Mouse (Mus musculus): Measurements from ENCODE around the gene Mdn1.

Gene Mdn1

DNA sequence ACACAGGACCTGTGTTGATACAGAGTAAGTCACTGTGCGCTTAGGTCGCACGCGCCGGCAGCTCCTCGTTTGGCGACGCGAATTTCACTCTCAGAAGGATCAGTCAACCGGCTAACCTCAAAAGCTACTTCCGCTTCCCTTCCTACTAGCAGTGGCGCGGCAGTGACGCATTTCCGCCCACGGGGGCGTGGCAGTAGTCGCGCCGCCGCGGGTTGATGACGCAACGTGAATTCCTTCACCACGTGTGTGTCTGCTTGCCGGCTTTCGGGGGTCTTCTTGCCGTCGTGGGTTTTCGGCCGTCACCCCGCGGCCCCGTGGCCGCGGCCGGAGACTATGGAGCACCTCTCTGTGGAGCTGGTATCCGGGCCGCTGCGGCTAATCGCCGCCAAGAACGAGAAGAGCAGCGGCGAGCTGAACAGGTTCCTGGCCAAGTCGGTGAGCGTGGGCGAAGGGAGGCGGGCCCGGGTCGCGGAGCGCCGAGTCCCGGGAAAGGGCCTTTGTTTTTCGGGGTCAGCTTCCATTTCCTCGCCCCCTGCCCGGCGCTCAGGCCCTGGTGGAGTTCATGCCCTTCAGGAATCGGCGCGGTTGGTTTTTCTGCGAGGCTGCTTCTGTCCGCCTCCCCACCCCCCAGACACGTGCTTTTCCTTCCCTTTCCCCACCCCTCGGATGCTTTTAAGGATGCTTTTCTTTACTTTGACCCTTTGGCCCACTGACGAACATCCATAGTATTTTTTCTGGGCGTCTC lies at the start of gene Mdn1:
Gene Mdn1, plus strand, starts transcription at position 202 of the 745 bp plus-strand sequence.
- DNase-seq = peak; percentile 97

DNA sequence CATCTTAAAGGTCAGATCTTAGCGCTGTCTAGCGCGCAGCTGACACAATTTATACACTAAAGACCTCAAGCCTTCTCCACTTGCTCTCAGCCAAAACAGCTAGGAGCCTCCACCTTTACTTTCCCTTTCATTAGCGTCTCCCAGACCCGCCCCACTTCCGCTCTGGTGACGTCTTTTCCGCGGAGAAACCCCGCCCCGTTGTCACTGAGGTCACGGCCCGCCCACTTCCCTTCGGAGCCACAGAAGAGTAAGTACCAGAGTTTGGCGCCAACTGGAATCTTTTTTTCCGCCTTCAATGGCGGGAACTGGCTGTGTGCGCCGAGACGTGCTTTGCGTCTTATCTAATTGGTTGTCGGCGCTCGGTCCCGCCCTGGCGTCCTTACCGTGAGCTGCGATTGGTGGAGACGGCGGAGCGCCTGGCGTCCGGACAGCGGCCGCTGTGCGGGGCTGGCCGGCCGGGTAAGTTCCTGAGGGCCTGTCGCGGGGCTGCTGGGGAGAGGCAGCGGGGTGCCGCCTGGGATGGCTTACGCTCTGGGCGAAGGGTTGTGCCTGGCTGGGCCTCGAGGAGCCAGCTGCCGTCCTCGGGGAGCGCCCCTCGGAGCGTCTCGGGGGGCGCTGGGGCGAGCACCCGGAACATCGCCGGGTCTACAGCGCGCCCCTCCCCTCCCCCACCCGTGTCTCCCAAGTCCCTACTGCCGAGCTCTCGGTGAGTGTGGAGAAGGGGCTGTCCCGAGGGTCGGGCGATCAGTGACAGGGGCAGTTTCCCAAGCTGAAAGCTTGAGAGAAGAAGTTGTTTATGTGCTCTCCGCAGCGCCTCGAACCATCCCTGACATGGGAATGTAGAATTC lies 41.7 kb upstream of the Mdn1 start, which contains the start of gene Casp8ap2:
Gene Casp8ap2, plus strand, starts transcription at position 418 of the 848 bp plus-strand sequence.
- peak; percentile 98 for DNase-seq

DNA sequence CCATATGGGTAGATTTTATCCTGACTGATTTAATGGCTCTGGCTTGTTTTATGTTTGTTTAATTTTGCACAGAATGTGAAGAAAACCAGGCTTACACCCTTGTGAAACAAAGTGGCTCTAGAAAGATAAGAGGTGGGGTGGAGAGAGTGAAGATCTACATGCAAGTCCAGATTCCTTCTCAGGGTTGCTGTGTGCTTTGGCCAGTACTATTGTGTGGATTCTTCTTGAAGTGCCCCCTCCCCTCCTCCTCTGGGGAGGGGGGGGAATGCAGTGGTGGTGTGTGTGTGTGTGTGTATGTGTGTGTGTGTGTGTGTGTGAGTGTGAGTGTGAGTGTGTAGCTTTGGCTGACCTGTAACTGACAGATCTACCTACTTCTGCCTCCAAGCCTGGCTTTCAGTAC lies 35.3 kb upstream of the Mdn1 start:
- no peak for DNase-seq

- DNase-seq = no peak
These were observed 5.2 kb upstream of the Mdn1 start for GRCm38 (mm10) chr4:32651669-32652068.

DNA sequence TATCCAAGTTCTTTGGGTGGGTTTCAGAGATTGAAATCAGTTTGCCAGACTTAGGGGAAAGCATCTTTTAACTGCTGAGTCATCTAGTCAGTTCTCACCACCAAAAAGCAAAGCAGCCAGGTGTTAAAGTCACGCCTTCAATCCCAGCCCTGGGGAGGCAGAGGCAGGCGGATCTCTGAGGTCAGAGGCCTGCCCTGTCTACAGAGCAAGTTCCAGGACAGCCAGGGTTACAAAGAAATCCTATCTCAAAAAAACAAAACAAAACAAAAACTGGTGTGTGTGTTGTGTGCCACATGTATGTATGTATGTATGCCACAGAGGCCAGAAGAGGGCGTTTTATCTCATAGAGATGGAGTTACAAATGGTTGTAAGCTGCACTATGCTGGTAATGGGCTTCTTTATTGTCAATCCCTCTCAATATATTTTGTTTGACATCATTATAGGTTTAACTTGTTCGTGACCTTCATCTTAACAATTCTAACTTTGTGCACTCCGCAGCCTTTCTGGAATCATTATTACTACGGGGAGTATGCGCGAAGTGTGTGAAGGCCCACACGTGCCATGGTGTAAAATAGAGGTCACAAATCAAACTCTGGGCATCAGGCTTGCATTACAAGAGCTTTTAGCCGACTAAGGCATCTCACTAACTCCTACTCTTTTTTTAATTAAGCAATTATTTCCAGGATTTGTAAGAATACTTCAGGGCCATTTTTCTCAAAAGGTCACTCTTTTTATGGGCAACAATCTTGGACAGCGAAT lies 594 bp upstream of the Mdn1 start:
- DNase-seq = peak; percentile 7

DNA sequence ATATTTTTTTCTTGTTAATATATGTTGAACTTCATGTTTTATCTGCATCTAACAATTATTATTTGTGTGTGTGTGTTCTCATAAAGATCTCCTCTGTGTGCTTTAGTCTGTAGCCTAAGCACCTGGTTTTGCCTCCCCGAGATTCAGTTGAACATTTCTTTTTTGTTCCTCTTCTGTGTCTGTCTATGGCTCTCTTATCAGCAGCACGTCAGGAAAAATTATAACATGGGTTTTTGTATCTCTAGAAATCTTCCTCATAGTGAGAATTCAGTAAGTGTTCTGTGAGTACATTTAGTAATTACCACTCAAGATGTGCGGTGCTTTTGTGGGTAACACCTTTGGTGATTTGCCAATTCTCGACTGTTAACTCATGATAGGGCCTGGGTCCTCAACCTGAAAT lies 8.9 kb downstream of the Mdn1 start:
- no peak for DNase-seq

GRCm38 (mm10) chr4:32668291-32668690 lies 11.4 kb downstream of the Mdn1 start:
- no peak for DNase-seq

DNA sequence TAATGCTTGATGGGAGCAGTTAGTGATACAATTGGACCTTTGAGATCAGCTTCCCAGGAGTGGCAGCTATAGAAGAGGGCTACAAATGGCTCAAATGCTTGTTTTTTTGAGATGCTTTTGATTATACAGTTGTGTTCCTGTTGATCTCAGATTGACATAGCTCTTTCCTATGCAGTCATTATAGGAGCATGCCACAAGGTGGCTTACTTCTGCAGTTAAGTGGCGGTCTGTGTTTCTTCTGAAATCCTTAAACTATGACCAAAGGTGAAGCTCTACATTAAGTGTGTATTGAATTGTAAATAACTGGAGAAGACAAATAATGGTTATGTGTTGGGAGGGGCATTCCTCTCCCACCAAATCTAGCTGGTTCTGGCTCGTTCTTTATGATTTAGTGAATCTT lies 12.9 kb downstream of the Mdn1 start:
- peak; percentile 19 for DNase-seq

GRCm38 (mm10) chr4:32674025-32674424 lies 17.1 kb downstream of the Mdn1 start:
- no peak for DNase-seq

GRCm38 (mm10) chr4:32677471-32677870 lies 20.6 kb downstream of the Mdn1 start:
- no peak for DNase-seq

GRCm38 (mm10) chr4:32680843-32681242 lies 23.9 kb downstream of the Mdn1 start:
- peak; percentile 22 for DNase-seq

- no peak for DNase-seq
These were observed 25.6 kb downstream of the Mdn1 start for GRCm38 (mm10) chr4:32682471-32682870.

- no peak for DNase-seq
These were observed 26.2 kb downstream of the Mdn1 start for GRCm38 (mm10) chr4:32683061-32683582.

DNA sequence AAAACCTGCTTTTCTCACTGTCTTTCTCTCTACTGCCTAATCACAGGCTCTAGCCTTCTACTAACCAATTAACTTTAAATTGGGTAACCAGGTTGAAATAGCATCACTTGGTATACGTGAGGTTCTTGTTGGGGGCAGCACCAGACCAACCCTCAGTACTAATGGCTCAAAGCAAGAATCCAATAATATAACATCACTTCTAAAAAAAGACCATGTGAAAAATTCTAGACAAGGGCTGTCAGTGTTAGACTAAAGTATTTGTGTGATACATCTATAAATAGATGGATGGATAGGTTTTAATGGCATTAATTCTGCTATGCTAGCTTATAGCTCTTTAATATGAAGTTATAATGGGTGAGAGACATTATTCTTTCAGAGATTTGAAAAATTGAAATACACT lies 60.8 kb downstream of the Mdn1 start:
- DNase-seq = no peak

DNA sequence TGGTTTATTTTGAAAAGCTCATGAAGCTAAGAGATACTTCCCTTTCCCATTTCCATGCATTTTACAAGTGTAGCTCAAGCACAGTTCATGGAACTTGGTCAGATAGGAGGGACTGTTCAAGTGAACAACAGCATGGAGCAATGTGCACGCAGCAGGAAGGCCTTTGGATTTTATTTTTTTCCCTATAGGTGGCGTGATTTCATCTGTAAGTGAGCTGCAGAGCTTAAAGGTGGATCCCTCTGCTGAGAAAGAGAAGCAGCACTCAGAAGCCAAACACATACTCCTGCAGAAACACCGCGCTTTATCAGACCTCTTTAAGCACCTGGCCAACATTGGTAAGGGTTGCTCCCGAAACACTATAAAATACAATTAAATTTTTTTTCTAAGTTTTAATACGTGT lies 88.5 kb downstream of the Mdn1 start:
- no peak for DNase-seq

GRCm38 (mm10) chr4:32748396-32748795 lies 91.5 kb downstream of the Mdn1 start:
- no peak for DNase-seq

DNA sequence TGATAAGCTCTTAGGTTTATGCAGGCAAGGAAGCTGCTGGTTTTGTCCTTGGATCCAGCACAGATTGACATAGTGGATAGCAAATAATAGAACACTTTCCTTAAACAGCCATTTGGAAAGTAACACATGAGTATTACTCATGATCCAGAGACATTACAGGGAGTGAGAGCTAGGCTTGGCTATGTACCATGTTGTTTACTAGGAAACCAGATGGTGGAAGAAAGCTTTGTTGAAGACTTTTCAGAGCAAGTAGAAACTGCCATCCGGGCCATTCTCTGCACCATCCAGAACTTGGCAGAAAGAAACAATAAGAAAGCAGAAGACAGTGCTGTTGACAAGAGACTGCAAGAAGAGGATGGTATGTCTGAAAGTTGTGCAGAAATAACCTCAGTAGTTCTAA lies 93.8 kb downstream of the Mdn1 start:
- no peak for DNase-seq

DNA sequence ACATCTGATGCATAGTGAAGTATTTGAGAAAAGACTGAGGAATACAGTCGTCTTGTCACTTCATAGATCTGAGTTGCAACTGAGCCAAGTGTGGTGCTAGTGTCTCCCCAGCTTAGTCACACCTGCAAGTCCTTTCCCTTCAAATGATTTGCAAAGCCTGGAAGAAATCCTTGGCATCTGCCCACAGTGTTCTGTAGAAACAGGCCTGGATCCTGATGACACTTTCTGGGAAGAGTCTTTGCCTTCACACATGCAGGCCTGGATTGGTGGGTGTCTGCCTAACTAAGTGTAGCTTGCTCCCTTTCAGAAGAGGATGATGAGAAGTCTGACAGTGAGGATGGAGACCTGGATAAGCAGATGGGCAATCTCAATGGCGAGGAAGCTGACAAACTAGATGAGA lies 100.5 kb downstream of the Mdn1 start:
- no peak for DNase-seq

GRCm38 (mm10) chr4:32767471-32767870 lies 110.6 kb downstream of the Mdn1 start:
- DNase-seq = no peak

DNA sequence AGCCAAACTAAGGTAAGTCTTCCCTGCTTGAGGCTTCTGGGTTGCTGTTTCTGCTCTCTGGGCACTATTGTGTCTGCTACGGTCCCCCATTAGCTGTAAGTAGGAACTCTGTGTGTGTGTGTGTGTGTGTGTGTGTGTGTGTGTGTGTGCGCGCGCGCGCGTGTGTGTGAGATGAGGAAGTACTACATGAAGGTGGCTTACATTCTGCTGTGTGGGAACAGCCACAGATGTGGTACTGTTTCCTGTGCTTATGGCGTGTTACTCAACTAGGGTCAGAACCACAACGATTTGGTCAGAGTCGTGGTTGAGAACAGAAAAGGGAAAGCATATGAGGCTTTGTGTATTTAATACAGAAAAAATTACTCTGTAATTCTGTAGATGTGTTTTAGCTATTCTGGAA lies 111.1 kb downstream of the Mdn1 start:
- DNase-seq = peak; percentile 69

- no peak for DNase-seq
These were observed 113.4 kb downstream of the Mdn1 start for GRCm38 (mm10) chr4:32770284-32770810.

GRCm38 (mm10) chr4:32779996-32780395 lies 123.1 kb downstream of the Mdn1 start:
- DNase-seq = no peak

GRCm38 (mm10) chr4:32787110-32787509 lies 130.2 kb downstream of the Mdn1 start:
- DNase-seq = no peak
